Mouse (Mus musculus) heart, postnatal 0 days (tissue): ENCODE data around the gene Mttp.

ENCODE experiments used
- CTCF ChIP-seq: IDR thresholded peaks from 2 replicates; pipeline ENCODE4 v1.5.1; 2016; ENCODE audit warnings: antibody characterized with exemption, control low read depth, low read depth
- EP300 ChIP-seq: IDR thresholded peaks from 2 replicates; pipeline ENCODE4 v1.6.1; 2016; ENCODE audit warnings: antibody characterized with exemption, low read depth

DNA sequence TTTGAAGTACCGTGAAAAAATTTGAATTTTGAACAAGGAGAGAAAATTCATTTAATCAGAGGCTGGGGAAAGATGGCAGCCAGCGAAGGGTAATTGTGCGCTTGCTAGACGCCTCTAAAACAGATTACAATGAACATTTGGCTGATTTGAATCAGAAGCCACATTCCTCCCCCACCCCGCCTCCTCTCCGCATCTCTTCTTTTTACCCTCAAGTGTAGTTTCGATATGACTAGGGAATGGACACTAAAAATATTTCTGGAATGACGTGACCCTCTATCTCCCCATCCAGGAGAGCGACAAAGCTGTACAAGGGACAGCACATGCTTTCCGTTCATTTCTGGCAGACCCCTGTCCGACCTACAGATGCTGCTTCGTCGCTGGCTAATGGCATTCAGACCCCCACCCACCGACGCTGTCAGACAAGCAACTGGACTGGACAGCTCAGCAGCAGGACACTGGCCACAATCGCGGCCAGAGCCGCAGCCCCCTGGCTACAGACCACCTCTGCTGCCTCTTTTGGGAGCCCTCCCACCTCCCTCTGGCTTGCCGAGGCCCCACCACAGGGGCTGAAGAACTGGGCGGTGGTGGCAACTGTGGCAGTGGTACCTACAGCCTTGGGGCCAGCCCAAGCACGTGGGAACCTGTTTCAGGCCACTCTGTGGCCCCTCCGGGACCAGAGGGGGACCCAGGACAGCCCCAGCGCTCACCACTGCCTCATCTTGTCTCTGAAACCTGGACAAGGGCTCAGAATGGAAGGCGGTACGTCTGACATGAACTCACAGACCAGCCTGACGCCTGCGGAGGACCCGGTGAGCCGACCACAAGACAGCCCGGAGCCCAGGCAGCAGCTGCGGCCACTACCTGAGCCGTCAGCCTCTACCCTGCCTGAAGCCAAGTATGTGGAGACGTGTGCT lies 79.8 kb downstream of the Mttp start, which contains the start of gene 1110002E22Rik:
- TF ChIP-seq EP300 = no peak
- TF ChIP-seq CTCF = no peak
